Mouse (Mus musculus) telencephalon, adult 2 months (tissue): ENCODE data around the gene Plk5.

Experiments used
- DNase-seq: peaks from one replicate; pipeline ENCODE4 v3.0.0-alpha.2; 2011; ENCODE audit warnings: low read depth, low spot score

Gene Plk5

DNA sequence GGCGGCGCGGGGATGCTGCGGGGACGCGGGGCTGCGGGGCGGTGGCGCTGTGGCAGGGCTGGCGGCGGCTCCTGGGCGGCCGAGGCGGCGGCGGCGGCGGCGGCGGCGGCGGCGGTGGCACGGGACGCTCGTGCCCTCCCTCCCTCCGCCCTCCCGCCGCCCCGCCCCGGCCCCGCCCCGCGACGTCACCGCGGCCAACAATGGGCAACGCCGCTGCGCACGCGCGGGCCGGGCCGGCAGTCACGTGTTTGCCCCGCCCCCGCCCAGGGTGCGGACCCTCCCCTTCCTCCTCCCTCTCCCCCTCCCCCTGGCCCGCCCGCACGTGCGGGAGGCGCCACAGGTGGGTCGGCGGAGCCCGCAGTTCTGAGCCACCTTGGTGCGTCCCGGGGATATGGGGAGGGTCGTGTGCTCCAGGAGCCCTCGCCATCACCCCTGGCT, 31.3 kb downstream of the Plk5 start, which contains the start of gene Mex3d:
Gene Mex3d (minus strand): TSS at position 138 of the 438 bp plus-strand sequence.
- DNase-seq: no peak

DNA sequence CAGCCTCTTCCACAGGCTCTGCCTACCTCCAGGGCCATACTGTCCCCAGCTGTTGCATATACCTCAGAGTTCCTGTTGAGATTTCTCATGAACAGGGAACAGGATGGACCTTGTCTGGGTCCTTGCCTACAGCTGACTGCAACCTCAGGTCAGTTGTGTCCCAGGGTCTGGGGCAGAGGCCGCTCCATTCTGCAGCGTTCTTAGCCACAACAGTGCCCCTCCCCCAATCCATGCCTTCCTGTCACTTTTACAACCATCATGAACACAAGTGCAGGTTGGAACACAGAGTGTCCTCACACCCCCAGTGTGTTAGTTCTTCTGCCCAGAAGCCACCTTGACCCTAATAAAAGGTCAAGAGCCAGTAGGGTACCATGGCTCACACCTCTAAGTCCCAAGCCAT, 32.5 kb downstream of the Plk5 start:
- DNase-seq: no peak

GRCm38 (mm10) chr10:80389185-80389708, 33.0 kb downstream of the Plk5 start:
- DNase-seq: no peak

DNA sequence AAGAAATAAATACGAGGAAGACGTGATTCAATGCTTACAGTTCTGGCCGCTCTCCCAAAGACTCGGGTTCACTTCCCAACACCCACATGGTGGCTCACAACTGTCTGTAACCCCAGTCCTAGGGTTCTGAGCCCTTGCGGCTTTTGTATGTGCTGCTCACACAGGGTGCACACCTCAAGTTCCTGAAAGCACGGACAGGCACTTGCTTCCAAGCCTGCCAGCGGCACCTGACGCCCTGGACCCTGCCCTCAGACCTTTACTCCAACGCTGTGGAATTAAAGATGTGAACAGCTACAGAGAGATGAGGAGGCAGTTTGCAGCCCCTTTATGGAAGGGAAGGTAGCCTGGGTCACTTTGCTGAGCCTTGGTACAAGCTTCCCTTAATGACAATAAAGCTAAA, 34.4 kb downstream of the Plk5 start:
- DNase-seq: no peak

- no peak for DNase-seq
These were observed 36.4 kb downstream of the Plk5 start for GRCm38 (mm10) chr10:80392687-80393086.

DNA sequence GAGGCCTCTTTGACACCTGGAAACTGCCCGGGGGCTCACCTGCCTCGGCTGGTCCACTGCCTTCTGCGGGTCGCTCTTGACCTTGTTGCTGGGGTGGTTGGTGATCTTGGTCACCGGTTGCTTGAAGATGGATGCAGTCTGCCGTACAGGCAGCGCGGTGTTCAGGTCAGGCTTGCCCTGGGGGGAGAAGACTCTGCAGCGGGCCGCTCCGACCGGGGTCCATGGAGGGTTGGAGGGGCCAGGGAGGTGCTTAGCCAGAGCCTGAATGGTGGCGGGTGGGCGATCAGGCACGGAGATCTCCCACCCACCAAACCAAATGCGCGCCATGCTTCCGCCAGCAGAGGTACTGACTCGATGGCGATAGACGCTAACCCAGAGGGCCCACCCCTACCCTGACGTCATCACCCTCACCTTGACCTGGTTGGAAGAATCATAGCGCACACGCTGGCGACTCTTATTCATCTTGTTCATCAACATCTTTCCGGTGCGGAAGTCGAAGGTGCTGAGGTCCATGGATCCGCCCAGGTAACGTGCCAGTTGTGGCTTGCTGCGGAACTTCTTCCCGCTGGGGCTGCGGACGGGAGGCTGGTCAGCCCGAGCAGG, 38.9 kb downstream of the Plk5 start:
- no peak for DNase-seq

GRCm38 (mm10) chr10:80396822-80397523, 40.7 kb downstream of the Plk5 start:
- no peak for DNase-seq

- no peak for DNase-seq
These were observed 41.4 kb downstream of the Plk5 start for GRCm38 (mm10) chr10:80397524-80398173.

- no peak for DNase-seq
These were observed 41.9 kb downstream of the Plk5 start for GRCm38 (mm10) chr10:80398174-80398535.

GRCm38 (mm10) chr10:80398719-80399190, 42.5 kb downstream of the Plk5 start:
- peak; percentile 95 for DNase-seq

GRCm38 (mm10) chr10:80399191-80399972, 43.1 kb downstream of the Plk5 start, which contains the start of gene Mbd3:
Mbd3 (minus strand) TSS chr10:80399550.
- DNase-seq: peak; percentile 100

GRCm38 (mm10) chr10:80399973-80400703, 43.9 kb downstream of the Plk5 start:
- peak; percentile 32 for DNase-seq

- no peak for DNase-seq
These were observed 44.5 kb downstream of the Plk5 start for GRCm38 (mm10) chr10:80400704-80401161.

- DNase-seq: no peak
These were observed 46.9 kb downstream of the Plk5 start for GRCm38 (mm10) chr10:80403044-80403692.

DNA sequence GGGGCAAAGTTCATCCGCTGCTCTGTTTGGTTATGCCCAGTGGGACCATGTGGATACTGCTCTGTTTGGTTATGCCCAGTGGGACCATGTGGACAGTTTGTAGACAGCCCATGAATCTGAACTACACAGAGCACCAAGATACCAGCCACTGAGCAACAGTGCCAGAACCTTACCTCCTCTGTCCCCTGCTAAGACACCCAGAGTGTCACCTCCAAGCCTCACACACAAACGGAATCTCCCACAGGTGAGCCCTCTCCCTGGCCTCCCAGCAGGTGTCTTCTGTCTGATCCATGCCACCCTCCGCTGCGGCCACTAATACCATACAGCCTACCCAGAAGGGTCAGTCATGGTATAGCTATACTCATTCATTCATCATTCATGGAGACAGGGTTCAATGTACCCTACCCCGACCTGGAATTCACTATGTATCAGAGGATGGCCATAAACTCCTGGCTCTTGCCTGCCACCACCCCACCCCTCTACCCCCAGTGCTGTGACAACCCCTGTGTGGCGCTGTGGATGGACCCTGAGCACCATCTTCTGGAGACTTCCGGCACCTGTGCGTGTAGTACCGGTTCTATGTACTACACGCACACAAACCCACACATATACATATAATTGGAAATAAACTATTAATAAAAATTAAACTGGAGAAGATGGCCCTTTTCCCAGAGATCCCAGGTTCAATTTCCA, 49.4 kb downstream of the Plk5 start:
- DNase-seq: no peak

- peak; percentile 91 for DNase-seq
These were observed 50.6 kb downstream of the Plk5 start, which contains the start of gene Uqcr11 for GRCm38 (mm10) chr10:80406684-80407501. Uqcr11 (minus strand) TSS chr10:80406830.

GRCm38 (mm10) chr10:80407924-80408323, 51.7 kb downstream of the Plk5 start:
- no peak for DNase-seq

DNA sequence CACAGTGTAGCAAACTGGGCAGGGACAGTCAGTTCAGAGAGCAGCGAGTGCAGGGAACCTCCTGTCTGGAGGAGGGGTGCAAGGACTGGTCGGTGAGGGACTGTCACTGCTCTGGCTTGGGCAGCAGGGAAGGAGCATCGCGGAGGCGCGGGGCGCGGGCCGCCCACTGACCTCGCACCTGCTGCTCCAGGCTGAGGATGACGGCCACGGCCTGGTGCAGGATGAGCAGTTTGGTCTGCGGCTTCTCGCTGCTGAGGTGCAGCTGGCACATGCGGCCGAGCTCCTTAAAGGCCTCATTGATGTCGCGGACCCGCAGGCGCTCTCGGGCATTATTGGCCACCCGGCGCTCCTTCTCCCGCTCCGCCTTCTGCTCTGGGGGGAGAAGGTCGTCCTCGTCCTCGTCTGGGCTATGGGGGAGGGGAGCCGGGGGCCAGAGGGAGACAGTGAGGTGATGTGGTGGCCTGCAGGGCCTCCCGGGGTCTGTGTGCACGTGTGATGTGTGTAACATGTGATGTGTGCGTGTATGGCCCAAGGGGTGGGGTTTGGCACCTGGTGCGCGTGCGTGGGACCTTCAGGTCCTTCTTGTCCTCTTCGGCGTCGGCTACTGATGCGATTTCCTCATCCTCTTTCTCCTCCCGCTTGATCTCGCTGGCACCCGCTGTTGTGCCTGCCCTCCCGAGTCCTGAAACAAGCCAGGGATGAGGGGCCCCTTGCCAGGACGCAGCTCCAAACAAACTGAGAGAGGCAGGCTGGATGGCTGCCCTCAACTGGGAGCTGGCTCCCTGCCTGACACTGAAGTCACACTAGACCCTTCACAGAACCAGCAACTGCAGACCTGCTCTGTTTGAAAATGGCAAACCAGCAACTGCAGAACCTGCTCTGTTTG, 56.6 kb downstream of the Plk5 start:
- peak; percentile 24 for DNase-seq
